Mouse (Mus musculus) liver, adult 2 months (tissue): ENCODE results near the gene Ccdc84.
"Not testable (repeated sequence)": the region's sequence is repeated elsewhere in the genome, so short reads cannot be mapped to it uniquely, and the experiment has no call there.

Source experiments
- CTCF ChIP-seq: fragments of 200-500 bp; IDR thresholded peaks from 2 replicates; pipeline ENCODE4 v1.5.1; 2011; ENCODE audit warnings: low read depth, low read length, control low read depth
- POLR2A ChIP-seq: fragments of 200-500 bp; IDR thresholded peaks from 2 replicates; pipeline ENCODE4 v1.6.1; 2011; ENCODE audit warnings: low read length, control low read depth; ENCODE audit not compliant: insufficient read depth; ENCODE audit errors: extremely low read depth

DNA sequence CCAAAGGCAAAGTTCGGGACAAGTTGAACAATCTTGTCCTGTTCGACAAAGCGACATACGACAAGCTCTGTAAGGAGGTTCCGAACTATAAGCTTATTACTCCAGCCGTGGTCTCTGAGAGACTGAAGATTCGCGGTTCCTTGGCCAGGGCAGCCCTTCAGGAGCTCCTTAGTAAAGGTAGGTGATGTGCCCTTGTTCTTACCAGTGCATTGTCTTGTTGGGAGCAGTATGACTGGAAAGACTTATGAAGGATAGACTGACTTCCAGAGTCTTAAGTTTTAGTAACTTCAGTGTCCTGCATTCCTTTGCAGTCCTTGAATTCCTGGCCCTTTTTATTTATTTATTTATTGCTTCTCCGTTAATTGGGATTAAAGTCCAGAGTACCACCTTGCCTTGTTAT lies 9.7 kb downstream of the Ccdc84 start:
- TF ChIP-seq CTCF, POLR2A: not testable (repeated sequence)
